Mouse (Mus musculus) liver, adult 2 months (tissue): ENCODE measurements around the gene Arhgdib. TPM values are rescaled to one million over a fixed set of nuclear protein-coding genes. Genes with fewer than 3 reads are reported as not detected.
A peak's percentile ranks its signal among the peaks of the same experiment; 100 is the strongest.
"Not testable (repeated sequence)": the region's sequence is repeated elsewhere in the genome, so short reads cannot be mapped to it uniquely, and the experiment has no call there.

Experiments
- DNase-seq: peaks from one replicate; pipeline ENCODE4 v3.0.0-alpha.2; 2011; ENCODE audit warnings: low read depth, low spot score; ENCODE audit errors: extremely low read depth
- H3K27ac ChIP-seq: fragments of 200-500 bp; replicated peaks from 2 replicates; pipeline ENCODE4 v1.5.1; 2012; ENCODE audit warnings: low read depth, mild to moderate bottlenecking, control low read depth, inconsistent platforms, low read length; ENCODE audit not compliant: insufficient read depth
- H3K27me3 ChIP-seq: fragments of 200-500 bp; 2 replicates; pipeline ENCODE4 v1.6.1; 2012; ENCODE audit warnings: mild to moderate bottlenecking, moderate library complexity, low read length, inconsistent platforms; ENCODE audit not compliant: control insufficient read depth, insufficient read depth
- H3K36me3 ChIP-seq: fragments of 200-500 bp; 2 replicates; pipeline ENCODE4 v1.6.1; 2012; ENCODE audit warnings: low read length, inconsistent platforms; ENCODE audit not compliant: control insufficient read depth, insufficient read depth
- H3K4me1 ChIP-seq: fragments of 200-500 bp; 2 replicates; pipeline ENCODE4 v1.6.1; 2011; ENCODE audit warnings: low read length; ENCODE audit not compliant: control insufficient read depth, insufficient read depth
- H3K4me3 ChIP-seq: fragments of 200-500 bp; 2 replicates; pipeline ENCODE4 v1.5.1; 2011; ENCODE audit warnings: low read depth, mild to moderate bottlenecking, control low read depth, low read length, moderate library complexity; ENCODE audit not compliant: insufficient read depth
- H3K79me2 ChIP-seq: fragments of 200-500 bp; 2 replicates; pipeline ENCODE4 v1.6.1; 2012; ENCODE audit warnings: inconsistent platforms, mild to moderate bottlenecking, low read length, moderate library complexity; ENCODE audit not compliant: control insufficient read depth, insufficient read depth
- H3K9ac ChIP-seq: fragments of 200-500 bp; 2 replicates; pipeline ENCODE4 v1.6.1; 2012; ENCODE audit warnings: low read depth, mild to moderate bottlenecking, control low read depth, inconsistent platforms, low read length
- CTCF ChIP-seq: fragments of 200-500 bp; IDR thresholded peaks from 2 replicates; pipeline ENCODE4 v1.5.1; 2011; ENCODE audit warnings: low read depth, low read length, control low read depth
- POLR2A ChIP-seq: fragments of 200-500 bp; IDR thresholded peaks from 2 replicates; pipeline ENCODE4 v1.6.1; 2011; ENCODE audit warnings: low read length, control low read depth; ENCODE audit not compliant: insufficient read depth; ENCODE audit errors: extremely low read depth
- WGBS: fragments of 180-500 bp; shearing (Covaris S2); methylation state at CpG from one replicate; pipeline ENCODE4 v1.1.7; 2018; 5-methylcytosine and 5-hydroxymethylcytosine counted together
- polyA plus RNA-seq: library from polyadenylated mRNA; depleted of rRNA; stranded (reverse); fragments of >200 nt; gene quantifications from 2 replicates; pipeline ENCODE4 v1.2.3, GENCODE M21; 2012
- total RNA-seq: library from RNA; depleted of rRNA; stranded (reverse); fragments of >200 nt; gene quantifications from 2 replicates; pipeline ENCODE4 v1.2.3, GENCODE M21; 2014

Gene Arhgdib
- total and polyA plus RNA-seq, 2 experiments: 5.3 to 11.9 TPM

GRCm38 (mm10) chr6:136986019-136986418 is 44.3 kb upstream of the Arhgdib start:
- WGBS: 79% methylated on average over 13 of the region's 13 CpGs
- no peak for DNase-seq
- Histone ChIP-seq H3K4me3 (no peak overlapping the region), H3K79me2 (no peaks in the 10 kb centered on the region), H3K9ac (no peak overlapping the region), H3K36me3 (no peaks in the 10 kb centered on the region), H3K27ac (no peak overlapping the region), H3K27me3 (no peaks in the 10 kb centered on the region), H3K4me1 (no peaks in the 10 kb centered on the region; the same call in 1 of the 2 replicates)
- TF ChIP-seq POLR2A (no peak), CTCF (no peak)

DNA sequence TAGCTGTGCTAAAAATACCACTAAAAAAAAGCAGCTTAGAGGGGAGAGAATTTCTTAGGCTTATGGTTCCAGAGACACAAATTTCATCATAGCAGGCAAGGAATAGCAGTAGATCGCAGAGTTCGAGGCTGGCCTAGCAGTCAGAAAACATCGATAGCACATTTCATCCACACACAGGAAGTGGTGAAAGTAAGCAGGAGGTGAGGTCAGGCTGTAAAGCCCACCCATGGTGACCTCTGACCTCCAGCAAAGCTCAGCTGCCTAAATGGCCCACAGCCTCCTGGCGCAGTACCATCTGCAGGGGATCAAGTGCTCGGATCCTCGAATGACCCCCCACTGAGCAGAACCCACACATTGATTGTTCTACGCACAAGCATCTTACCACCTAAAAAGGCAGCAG is 41.5 kb upstream of the Arhgdib start:
- TF ChIP-seq POLR2A (no peak), CTCF (no peak)
- Histone ChIP-seq H3K9ac (no peak overlapping the region), H3K4me1 (peaks cover 2% of the 10 kb centered on the region; the same call in 1 of the 2 replicates)

DNA sequence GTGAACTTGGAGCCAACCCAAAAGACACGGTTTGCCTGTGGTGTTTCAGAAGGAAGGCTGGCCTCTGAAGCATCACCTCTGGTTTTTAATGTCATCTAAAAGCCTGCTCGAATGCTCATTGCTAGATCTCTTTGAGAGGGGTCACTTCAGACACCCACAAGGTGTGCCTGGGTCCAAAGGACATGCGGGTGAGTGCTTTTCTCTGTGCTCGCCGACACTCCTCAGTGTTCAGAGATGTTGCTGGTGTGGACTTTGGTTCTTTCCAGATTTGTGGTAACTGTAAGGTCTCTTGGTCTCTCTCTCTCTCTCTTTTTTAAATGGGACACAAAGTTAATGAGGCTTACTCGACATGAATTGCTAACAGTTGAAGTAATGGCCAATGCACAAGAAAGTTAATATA is 40.9 kb upstream of the Arhgdib start:
- Histone ChIP-seq H3K9ac (no peak overlapping the region), H3K4me1 (peaks cover 2% of the 10 kb centered on the region; the same call in 1 of the 2 replicates), H3K27ac (no peak overlapping the region), H3K36me3 (no peaks in the 10 kb centered on the region), H3K27me3 (no peaks in the 10 kb centered on the region), H3K79me2 (no peaks in the 10 kb centered on the region), H3K4me3 (no peak overlapping the region)
- DNase-seq: no peak
- no peak for TF ChIP-seq POLR2A
- no peak for TF ChIP-seq CTCF
- 69% methylated on average over 6 of the region's 6 CpGs for WGBS

More for the DNA sequence above, 41.5 kb upstream of the Arhgdib start:
- no peak for DNase-seq
- H3K27ac ChIP-seq: no peak overlapping the region
- no peaks in the 10 kb centered on the region for H3K79me2 ChIP-seq
- no peaks in the 10 kb centered on the region for H3K27me3 ChIP-seq
- no peak overlapping the region for H3K4me3 ChIP-seq
- 81% methylated on average over 7 of the region's 7 CpGs for WGBS
- no peaks in the 10 kb centered on the region for H3K36me3 ChIP-seq

DNA sequence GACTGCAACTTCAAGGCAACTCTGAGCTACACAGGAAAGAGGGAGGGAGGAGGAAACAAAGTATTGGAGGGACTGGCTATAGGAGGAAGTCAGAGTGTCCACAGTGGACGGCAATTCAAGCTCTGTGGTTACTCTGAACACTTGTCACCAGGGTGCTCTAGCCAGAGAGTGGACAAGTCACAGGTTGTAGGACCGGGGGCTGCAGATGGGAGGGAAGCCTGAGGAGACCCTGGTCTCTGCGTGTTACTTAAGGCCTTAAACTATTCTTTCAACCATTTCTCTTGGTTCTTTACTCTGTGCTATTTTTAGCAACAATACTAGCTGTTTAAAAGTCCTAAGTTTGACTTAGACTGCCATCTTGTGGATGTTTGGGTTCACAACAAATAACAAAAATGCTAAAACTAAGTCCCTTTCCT is 38.6 kb upstream of the Arhgdib start:
- peak; percentile 64 for TF ChIP-seq CTCF
- TF ChIP-seq POLR2A: no peak
- peak; percentile 47 for DNase-seq
- 26% methylated on average over 3 of the region's 3 CpGs for whole genome bisulfite sequencing
- no peak overlapping the region for H3K27ac ChIP-seq
- 0 out of 2 replicates have a peak overlapping the region, but pooled peaks have one; percentile 3 for H3K9ac ChIP-seq
- peaks cover 2% of the 10 kb centered on the region; the same call in 1 of the 2 replicates for H3K4me1 ChIP-seq
- no peaks in the 10 kb centered on the region for H3K79me2 ChIP-seq
- no peaks in the 10 kb centered on the region for H3K27me3 ChIP-seq
- no peak overlapping the region for H3K4me3 ChIP-seq
- H3K36me3 ChIP-seq: no peaks in the 10 kb centered on the region

DNA sequence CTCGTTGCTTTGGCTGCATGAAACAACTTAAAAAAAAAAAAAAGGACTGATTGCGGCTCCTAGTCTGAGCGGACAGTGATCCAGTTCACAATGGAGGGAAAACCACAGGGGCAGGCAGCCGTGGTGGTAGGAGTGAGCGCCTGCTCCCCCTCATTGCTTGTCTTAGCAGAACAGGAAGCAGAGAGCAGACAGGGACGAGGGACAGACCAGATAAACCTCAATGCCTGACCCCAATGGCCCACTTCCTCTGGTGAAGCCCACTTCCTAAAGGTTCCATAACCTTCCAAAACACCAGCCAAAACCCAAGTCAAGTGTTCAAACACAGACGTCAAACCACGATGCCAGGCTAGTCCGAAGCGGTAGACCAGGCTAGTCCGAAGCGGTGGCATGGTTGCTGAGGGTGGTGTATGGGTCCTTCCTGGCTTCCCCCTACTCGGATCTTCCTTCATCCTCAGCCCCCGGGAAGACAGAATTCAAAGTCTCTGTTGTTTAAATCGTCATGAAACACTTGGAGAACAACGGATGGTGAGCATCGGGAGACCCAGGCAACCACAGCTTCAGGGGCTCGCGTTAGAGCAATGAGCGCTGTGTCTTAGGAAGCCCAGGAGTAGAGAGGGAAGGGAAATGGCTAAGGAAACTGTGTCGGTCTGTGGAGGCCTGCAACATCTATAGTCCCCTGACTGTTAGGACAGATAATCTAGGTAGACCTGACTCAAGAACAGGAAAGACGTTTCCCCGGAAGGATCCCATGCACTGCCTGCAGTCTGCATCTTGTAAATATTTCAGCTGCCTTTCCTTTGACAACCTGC is 37.8 kb upstream of the Arhgdib start:
- no peak for TF ChIP-seq POLR2A
- TF ChIP-seq CTCF: no peak
- Histone ChIP-seq H3K27ac (no peak overlapping the region), H3K79me2 (no peaks in the 10 kb centered on the region), H3K36me3 (no peaks in the 10 kb centered on the region), H3K27me3 (no peaks in the 10 kb centered on the region), H3K4me3 (no peak overlapping the region), H3K4me1 (peaks cover 2% of the 10 kb centered on the region; the same call in 1 of the 2 replicates), H3K9ac (no peak overlapping the region)
- 75% methylated on average over 23 of the region's 23 CpGs for WGBS
- no peak for DNase-seq

DNA sequence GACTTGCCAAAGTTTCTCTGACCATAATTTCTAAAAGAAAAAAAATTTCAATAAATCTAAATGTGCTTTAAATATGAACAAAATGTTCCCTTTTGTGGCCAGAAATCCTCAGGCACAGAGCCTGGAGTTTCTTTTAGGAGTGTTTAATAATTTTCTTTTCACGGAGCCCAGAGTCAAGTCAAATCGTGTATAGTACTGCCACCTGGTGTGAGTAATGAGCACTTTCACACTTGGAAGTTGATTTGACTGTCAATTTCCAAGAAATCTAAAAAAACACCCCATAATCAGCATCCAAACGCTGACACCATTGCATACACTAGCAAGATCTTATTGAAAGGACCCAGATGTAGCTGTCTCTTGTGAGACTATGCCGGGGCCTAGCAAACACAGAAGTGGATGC is 27.2 kb upstream of the Arhgdib start:
- H3K79me2 ChIP-seq, H3K4me3 ChIP-seq, H3K27ac ChIP-seq, H3K27me3 ChIP-seq, H3K4me1 ChIP-seq, H3K9ac ChIP-seq, H3K36me3 ChIP-seq: not testable (repeated sequence)
- WGBS: 27% methylated on average over 4 of the region's 4 CpGs
- peak; percentile 14 for DNase-seq
- peak; percentile 47 for TF ChIP-seq CTCF
